Mouse (Mus musculus) common myeloid progenitor, adult 5-6 weeks (primary cell): ENCODE results near the gene Zfp652. TPM values are rescaled to one million over a fixed set of nuclear protein-coding genes. Genes with fewer than 3 reads are reported as not detected.
"Not testable (repeated sequence)": the region's sequence is repeated elsewhere in the genome, so short reads cannot be mapped to it uniquely, and the experiment has no call there.

Source experiments
- ATAC-seq: replicated peaks from 2 replicates; pipeline ENCODE4 v1.8.0; 2016; ENCODE audit warnings: low read depth, mild to moderate bottlenecking, moderate TSS enrichment, inconsistent platforms; ENCODE audit not compliant: poor library complexity, severe bottlenecking
- total RNA-seq: library from RNA; stranded (forward); fragments of 200-1000, 187-1606 nt; gene quantifications from 2 replicates; pipeline ENCODE4 v1.2.3, GENCODE M21; 2017

Gene Zfp652
- total RNA-seq, 1 experiment from 2014 or later = 22.2 TPM

DNA sequence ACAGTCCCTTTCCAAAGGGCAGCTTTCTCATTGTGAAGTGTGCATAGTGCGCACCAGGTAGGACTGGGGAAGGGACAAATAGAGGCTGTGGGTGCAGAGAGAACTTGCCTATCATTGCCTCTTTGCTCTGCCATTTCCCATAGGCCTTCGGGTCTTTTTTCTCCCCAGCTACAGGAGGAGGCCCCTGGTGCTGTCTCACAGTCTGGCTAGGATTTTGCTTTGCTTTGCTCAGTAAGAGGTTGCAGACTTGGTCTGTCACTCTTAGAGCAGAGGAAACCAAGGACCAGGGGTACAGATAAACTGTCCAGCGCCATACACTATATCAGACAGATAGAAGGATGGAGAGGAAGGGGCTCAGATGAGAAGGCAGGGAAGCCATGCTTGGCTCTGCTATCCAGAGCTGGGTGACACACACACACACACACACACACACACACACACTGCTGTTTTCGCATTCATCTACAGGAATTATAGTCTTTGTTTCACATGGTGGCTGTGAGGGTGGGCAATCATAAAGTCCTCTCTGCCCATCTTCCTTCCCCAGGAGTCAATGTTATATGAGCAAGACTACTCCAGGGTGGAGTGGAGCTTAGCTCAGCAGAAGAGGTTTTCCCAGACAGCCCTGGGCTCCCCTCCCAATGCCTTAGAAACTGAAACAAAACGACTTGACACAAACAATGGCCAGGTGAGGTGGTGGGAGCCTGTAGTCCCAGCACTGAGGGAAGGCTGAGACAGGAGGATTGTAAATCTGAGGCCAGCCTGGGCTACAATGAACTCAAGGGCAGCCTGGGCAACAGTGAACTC, 128.4 kb downstream of the Zfp652 start:
- no peak for ATAC-seq

DNA sequence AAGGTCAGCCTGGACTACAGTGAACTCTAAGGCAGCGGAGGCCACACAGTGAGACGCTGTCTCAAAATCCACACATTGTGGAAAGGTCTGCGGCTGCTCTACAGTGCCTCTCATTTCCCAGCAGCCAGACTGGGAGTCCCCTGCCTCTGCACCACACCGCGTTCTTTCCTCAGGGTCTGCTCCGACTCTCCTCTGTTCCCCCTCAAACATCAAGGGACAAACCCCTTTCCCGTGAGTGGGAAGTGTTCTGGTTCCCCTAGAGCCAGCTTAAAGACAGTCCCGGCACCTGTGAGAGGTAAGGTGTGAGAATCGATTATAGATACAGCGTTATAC, 129.0 kb downstream of the Zfp652 start:
- no peak for ATAC-seq

DNA sequence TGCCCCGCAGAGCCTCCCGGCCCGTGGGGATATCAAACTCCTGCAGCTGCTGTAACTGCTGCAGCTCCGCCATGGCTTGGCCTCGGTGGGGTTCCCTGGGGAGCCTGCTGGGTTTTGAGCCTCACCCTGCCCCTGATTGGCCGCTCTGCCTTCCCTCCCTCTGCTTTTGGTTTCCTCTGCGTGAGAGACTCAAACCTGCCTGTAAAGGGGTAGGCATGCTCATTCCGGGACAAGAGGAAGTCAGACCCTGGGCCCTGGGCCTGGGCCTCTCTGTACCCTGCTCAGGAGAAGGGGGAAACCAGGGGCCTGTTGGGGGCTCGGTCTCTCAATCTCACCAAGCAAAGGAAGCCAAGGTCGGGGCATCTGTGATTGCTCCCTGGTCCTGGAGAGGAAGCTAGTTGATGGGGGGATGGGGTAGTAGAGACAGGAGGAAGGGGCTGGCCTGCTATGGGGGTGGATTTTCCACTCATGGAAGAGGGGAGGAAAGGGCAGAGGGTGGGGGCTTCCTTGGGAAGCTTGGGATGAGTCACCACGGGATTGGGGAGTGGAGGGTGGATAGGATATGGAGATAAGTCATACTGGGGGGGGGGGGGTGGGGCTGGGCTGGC, 129.7 kb downstream of the Zfp652 start, which contains the start of gene Abi3:
Gene Abi3 (minus strand): TSS at position 403 of the 608 bp plus-strand sequence.
- peak; percentile 65 for ATAC-seq

DNA sequence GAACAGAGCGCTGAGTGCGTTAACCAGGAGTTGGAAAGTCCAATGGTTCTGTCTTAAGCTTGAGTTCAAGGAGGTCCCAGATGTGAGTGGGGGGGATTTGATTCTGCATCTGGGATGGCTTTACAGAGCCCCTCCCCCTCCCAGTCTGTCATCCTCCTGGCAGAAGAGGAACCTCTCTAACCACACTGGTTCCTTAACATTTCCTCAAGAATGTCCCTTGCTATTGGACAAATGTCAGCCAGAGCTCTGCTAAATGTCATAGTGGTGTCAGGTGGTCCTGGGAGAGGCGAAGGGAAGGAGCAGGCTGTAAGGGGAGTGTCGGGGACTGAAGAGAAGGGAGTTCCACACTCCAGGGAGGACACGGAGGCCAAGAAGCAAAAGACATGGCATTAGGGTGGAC, 130.5 kb downstream of the Zfp652 start:
- peak; percentile 50 for ATAC-seq

DNA sequence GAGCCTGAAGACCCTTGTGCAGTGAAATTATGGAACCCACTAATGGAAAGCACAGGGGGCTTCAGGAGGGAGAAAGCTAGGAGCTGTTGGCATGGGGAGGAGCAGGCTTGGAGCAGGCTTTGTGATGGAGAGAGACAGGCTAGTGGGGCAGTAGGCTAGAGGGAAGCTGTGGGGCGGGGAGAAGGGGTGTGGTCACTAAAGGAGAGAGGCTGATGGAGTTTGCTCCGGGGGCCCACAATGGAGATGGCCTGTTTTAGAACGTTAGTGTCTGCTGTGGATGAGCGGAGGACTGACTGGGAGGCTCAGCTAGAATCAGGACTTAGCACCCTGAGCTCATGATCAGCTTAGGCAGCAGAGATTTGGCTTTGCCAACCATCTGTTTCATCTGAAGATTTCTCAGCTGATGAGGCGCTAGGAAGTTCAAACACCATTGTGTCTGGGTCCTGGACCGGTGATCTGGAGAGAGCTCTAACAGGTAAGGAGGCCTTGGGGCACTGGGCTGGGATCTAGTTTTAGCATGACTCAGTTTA, 131.0 kb downstream of the Zfp652 start:
- no peak for ATAC-seq

DNA sequence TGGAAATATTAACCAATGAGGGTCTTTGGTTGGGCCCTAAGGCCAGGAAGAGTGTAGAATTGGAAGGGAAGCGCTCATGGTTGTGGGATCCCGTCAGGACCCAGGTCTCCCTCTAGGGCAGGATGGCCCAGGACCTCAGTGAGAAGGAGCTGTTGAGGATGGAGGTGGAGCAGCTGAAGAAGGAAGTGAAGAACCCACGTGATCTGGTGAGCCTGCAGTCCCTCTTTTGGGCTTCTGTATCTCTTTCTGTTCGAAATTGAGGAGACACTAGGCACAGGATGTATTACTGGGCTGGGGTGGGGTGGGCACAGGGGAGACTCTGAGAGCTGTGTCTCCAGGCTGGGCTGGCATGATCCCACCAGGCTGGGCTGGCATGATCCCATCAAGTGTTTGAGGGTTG, 132.5 kb downstream of the Zfp652 start:
- no peak for ATAC-seq

DNA sequence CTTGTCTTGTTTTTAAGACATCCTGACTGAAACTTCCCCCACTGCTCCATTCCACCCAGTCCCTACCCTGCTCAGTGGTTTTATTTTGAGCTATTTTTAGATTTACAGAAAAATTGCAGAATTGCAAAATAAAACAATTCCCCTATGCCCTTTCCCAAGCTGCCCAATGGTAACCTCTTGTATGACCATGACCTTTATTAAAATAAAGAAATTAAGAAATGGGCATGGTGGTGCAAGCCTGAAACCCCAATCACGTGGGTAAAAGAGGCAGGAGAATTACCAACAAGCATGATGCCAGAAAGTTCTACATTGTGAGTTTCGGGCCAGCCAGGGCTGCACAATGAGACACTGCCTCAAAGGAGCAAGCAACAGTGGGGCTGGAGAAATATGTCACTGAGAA, 138.4 kb downstream of the Zfp652 start:
- ATAC-seq = no peak

DNA sequence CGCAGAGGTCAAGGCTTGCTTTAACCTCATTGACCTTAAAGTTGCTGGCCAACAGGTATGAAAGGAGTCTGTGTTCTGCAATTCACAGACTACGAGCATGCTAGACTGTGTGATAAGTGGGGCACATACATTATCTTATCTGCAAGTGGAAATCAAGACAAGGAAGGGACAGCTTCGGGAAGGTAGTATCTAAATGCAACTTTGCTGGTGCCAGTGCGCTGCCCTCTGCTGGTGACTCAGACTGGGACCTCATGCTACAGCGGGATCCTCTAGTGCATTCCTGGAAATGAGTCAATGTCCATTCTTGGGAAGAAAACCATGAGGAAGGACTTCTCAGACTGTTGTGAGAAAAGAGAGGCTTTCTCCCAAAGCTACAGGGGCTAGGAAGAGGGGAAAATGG, 141.2 kb downstream of the Zfp652 start:
- ATAC-seq = no peak; the same call in 1 of the 2 replicates

DNA sequence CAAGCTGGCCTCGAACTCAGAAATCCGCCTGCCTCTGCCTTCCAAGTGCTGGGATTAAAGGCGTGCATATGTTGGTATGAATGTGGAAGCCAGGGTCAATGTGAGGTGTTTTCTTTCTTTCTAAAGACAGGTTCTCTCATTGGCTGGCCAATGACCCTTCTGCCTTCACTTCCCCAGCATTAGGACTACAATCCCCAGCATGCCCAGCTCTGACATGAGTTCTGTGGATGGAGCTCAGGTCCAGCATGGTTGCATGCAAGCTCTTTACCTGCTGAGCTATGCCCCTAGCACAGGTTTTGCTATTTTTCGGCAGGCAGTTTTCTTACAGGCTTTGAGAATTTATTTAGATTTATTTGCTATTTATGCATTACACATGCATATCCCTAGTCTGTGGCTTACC, 144.8 kb downstream of the Zfp652 start:
- no peak for ATAC-seq

DNA sequence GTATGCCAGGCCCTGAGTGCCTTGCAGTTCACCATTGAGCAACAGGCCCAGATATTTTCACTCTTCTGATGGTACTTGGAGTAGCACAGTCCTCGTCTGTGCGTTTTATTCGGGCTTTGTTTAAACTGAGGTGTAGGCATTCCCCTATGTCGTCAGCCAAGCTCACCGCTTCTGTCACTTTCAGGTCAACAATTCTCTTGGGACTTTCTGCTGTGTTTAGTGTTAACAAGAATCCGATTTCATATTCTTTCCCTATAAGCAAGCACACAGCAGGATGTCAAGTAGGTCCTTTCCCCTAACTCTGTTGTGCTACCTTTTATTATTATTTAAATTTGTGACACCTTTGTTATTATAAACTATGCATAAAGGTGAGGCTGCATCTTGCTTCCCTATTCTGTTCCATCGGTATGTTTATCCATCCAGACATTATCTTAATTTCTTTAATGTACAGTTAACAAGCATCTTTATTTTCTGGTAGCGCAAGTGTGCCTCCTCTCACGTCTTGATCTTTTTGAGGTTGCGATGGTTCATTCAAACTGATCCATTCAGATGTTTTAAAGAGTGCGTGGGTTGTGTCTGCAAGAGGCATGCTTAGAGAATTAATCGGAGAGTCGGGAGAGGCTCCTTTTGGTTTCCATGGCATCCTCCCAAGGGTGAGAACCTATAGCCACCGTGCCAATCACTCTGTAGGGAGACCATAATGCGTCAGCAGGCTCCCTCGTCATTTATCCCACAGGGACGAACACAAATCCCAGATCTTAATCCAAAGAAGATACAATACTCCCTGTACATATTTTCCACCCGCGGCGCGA, 145.4 kb downstream of the Zfp652 start:
- ATAC-seq = no peak

DNA sequence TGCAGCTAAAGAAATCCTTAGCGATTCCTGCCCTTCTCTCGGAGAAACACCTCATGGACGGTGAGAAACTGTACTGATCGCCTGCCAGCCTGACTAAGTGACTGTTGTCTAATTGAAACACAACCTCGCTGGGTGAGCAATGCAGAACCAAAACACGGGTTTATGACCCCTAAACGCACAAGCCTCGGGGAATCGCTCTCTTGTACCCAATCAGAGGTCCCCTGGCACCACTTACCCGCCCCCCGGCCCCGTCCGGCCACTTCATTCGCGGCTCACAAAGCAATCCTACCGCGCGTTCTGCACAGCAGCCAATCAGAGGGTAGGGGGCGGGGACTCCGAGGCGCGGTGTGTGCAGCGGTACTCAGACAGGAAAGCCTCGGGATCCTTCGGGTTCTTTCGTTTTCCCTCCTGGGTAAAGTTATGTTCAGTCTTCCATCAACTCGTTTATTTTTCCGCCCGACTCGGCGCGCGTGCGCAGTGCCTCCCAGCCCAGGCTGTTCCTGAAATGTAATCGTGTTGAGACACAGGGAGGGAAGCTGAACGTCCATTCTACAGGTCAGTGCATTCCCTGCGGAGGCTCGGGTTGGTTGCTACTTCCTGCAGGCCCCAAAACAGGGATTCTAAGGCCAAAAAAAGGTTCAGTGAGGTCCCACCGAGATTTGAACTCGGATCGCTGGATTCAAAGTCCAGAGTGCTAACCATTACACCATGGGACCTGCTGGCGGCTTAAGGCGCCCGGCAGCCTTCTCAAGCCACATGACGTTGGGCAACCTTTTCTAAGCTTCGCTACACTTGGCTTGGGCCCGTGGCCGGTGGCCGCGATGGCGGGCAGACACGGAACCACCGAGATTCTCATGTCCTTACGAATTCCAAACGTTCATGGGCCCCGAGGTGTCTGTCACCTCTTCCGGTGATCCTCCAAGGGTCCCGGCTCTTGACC, 146.3 kb downstream of the Zfp652 start:
- peak; percentile 91 for ATAC-seq

DNA sequence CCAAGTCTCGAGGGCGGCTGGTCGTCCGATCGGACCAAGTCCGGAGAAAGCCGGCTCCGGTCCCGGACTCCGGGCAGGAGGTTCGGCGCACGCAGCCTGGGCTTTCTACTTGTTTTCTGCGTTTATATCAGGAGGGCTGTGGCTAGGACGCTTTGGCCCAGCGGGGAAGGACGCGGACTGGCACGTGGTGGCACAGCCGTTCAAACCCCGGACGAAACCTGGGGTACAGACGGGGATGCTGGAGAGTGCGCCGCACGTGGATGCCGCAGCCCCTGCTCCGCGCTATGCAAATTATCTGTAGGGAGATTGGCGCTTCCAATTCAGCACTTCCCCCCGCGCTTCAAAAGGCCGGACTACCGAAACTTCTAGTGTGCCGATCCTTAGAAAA, 147.0 kb downstream of the Zfp652 start:
- ATAC-seq = peak; percentile 45

DNA sequence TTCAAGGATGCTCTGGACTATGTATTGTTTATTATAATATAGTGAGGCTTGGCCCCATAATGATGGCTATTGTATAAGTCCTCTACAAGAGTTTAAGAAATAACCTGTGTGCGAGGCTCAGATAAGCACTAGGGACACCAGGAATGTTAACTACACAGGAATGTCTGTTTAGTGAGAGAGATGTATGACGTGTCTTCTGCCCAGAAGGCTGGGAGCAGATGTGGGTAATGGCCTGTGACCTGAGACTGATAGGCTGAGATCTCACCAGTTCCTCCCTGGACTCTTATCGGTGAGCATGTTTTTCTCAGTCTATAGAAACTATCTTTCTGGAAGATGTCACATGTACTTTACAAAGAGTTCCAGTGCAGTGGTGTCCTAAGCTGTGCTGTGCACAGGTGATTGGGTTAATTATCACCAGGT, 147.6 kb downstream of the Zfp652 start:
- 0 out of 2 replicates have a peak, but pooled peaks have one; percentile 13 for ATAC-seq

DNA sequence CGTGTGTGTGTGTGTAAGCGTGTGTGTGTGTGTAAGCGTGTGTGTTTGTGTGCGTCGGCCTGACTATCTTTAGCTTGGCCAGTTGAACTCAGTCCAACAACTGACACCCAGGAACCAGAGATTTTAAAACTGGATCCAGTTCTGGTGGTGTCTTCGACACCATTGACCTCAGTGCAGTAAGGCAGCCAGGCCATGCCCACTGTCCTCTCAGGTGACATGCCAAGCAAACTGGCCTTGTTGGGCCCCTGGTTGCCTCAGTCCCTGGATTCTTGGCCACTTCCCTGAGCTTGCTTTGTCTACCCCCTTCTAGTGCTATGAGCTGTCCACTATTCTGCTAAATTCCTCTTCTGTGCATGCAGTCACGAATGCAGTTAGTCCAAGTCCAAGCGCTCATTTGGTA, 148.9 kb downstream of the Zfp652 start:
- no peak for ATAC-seq

DNA sequence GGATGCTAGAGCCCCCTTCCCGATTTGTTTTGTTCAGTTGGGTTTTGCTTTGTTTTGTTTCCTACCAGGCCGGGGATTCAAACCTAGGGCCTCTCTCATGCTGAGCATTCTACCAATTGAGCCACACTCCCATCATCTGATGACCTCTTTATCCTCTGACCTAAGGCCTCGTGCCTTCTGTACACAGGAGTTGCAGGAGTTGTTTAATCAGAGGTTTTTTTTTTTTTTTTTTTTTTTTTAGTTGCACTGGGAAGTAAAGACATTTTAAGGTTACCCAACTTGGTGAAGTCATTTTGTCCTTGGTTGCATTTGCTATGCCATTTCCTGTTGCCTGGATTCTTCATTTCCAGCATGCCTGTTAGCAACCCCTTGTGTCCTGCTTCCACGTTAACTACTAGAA, 157.0 kb downstream of the Zfp652 start:
- no peak for ATAC-seq

DNA sequence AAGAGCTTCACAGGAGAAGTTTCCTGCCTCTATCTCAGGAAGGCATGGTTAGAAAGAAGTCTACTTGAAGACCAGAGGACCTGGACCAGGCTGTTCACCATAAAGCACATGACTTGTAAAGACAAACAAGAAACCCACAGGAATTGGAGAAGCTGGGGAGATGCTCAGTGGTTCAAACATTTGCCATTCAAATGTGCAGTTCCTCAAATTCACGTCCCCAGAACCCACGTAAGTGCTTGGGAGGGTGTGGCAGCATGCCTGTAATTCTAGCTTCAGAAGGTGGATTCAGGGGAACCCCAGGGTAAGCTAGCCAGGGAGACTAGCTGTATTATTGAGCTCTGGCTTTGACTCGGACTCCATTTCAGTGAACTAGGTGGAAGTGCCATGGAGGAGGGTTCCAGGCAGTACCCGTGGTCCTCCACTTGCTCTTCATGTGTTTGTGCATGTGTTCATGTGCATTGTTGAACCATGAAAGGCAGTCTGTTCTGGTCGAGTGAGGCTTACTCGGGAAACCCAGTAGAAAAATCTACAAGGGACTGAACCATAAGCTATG, 157.5 kb downstream of the Zfp652 start:
- peak; percentile 32; the same call in 1 of the 2 replicates for ATAC-seq

DNA sequence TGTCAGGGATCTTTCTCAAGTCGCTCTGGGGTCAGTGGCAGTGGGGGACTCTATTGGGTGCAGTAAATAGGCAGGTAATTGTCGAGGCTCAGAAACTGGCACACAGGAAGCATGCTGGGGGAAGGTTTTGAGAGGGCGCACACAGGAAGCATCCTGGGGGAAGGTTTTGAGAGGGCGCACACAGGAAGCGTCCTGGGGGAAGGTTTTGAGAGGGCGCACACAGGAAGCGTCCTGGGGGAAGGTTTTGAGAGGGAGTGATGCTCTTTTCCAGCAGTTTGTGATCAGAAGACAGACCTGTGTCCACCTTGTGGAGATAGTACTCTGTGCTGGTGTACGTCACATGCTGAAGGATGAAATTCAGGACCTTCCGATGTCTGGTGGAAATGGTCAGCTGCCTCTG, 163.3 kb downstream of the Zfp652 start:
- ATAC-seq = no peak

DNA sequence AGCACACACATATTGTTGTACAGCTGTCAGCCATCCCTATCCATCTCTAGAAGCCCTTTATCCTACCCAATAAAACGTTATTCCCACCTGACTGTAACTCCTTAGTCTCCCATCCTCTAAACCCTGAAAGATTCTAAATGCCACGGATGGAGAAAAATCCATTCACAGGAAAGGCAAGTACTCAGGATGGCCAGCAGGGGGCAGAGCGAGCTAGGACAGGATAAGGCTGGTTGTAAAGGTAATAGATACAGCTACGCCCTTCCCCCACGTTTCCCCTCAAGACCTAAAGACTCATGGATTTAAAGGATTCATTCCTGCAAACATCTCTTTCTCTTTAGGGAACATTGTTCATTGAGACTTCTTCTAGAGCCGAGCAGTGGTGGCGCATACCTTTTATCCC, 163.8 kb downstream of the Zfp652 start:
- ATAC-seq = peak; percentile 72

DNA sequence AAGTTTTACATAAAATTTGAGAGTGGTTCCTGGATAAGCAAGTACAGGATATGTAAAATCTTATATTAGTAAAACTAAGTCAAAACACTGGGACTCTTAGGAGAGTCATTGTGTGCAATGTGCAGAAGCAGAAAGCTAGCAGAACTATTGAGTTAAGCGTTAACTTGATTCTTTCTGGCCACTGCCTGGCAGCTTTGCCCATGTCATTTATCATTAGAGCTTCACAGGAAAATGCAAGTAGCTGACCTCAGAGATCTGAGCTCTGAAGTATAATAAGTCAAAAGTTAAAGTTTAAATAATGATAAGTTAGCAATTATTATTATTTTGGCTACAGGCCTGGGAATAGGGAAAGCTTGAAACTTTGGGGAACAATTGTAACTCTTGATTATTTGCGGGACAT, 167.4 kb downstream of the Zfp652 start:
- ATAC-seq = not testable (repeated sequence)
